Mouse (Mus musculus): ENCODE results near the gene Tnn. TPM values are rescaled to one million over a fixed set of nuclear protein-coding genes. Genes with fewer than 3 reads are reported as not detected.

The Tnn gene
- polyA plus RNA-seq, 1 experiment from 2014 or later: not detected

GRCm38 (mm10) chr1:160046786-160047185 lies 106.6 kb downstream of the Tnn start:
- Histone ChIP-seq H3K9me3 (replicated peaks) (no peaks in the 10 kb centered on the region), H3K36me3 (no peaks in the 10 kb centered on the region), H3K27me3 (ENCODE audit: low read depth, poor library complexity, severe bottlenecking) (0 out of 2 replicates have a peak, but pooled peaks cover 5% of the 10 kb centered on the region), H3K4me3 (no peak overlapping the region), H3K27ac (no peak overlapping the region), H3K4me1 (peaks cover 9% of the 10 kb centered on the region; the same call in 1 of the 2 replicates)
- 89% methylated on average over 4 of the region's 4 CpGs for WGBS
- DNase-seq (ENCODE audit: low spot score): no peak

DNA sequence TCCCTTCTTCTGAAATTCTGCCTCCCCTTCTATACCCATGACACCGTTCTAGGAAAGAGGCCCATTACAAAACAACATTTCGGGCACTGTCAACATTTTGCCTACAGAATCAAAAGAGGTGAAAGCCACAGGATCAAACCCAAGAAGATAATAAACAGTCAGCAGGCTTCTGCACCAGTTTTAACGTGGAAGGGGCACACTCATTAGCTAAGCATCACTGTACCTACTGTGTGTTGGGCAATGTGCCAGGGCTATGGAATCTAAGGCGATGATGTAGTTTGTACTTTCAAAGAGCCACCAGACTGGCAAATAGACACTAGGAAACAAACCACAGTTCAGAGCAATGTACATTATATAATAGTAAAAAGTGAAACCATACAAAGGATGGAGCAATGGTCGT lies 107.4 kb downstream of the Tnn start:
- DNase-seq (ENCODE audit: low spot score): no peak
- no peak overlapping the region for H3K4me3 ChIP-seq
- 88% methylated on average over 5 of the region's 5 CpGs for WGBS
- no peaks in the 10 kb centered on the region for H3K36me3 ChIP-seq
- H3K4me1 ChIP-seq: peaks cover 9% of the 10 kb centered on the region; the same call in 1 of the 2 replicates
- H3K9me3 ChIP-seq (replicated peaks): no peaks in the 10 kb centered on the region
- H3K27ac ChIP-seq: no peak overlapping the region
- H3K27me3 ChIP-seq (ENCODE audit: low read depth, poor library complexity, severe bottlenecking): 0 out of 2 replicates have a peak, but pooled peaks cover 5% of the 10 kb centered on the region

GRCm38 (mm10) chr1:160045056-160045715 lies 108.2 kb downstream of the Tnn start:
- DNase-seq (ENCODE audit: low spot score): no peak
- Histone ChIP-seq H3K9me3 (replicated peaks) (no peaks in the 10 kb centered on the region), H3K27me3 (ENCODE audit: low read depth, poor library complexity, severe bottlenecking) (0 out of 2 replicates have a peak, but pooled peaks cover 5% of the 10 kb centered on the region), H3K4me1 (peaks cover 9% of the 10 kb centered on the region; the same call in 1 of the 2 replicates), H3K27ac (peak overlapping the region; percentile 79; the same call in 1 of the 2 replicates), H3K36me3 (no peaks in the 10 kb centered on the region), H3K4me3 (peak overlapping the region; percentile 58)
- 52% methylated on average over 3 of the region's 3 CpGs for WGBS

DNA sequence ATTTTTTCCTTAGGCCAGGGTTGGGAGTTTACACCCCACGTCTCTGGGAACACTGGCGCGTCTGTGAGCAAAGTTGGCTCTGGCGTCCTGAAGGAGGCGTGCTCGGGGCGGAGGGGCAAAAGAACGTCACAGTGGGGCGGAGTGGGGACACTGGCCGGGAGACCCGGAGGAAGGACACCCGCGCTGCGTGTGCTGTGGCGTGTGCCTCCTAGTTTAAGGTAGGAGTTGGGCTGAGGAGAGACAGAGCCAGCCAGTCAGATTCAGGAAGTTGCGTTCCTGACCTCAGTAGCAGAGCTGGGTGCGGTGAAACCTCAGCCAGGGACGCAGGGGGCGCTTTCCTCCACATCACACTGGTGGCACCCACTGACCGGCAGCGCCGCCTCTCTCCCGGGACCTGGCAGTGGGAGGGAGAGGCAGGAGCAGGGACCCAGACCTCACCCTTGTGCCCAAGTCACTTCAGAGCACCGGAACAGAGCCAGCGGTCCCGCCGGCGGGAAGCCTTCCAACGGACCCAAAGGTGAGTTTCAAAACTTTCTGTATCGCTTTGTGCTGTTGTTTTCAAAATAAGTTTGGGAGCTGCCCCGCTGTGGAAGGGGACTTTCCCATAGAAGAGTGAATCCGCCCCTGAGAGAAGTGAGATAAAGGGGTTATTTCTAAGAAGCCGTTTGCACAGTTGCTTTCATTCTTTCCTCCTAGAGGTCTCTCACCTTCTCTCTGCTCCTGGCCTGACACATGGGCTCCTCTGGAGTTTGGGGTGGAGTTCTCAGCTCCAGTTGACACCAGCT lies 109.0 kb downstream of the Tnn start, which contains the start of gene 4930523C07Rik:
4930523C07Rik (plus strand) TSS at position 146 of the 785 bp plus-strand sequence.
- 2% methylated on average over 32 of the region's 33 CpGs for WGBS
- DNase-seq (ENCODE audit: low spot score): peak; percentile 56
- H3K27ac ChIP-seq: peak within 1 kb of the TSS; percentile 79

GRCm38 (mm10) chr1:160043271-160043975 lies 110.0 kb downstream of the Tnn start:
- no peak for DNase-seq (ENCODE audit: low spot score)
- WGBS: 87% methylated on average over 13 of the region's 13 CpGs
- Histone ChIP-seq H3K27me3 (ENCODE audit: low read depth, poor library complexity, severe bottlenecking) (0 out of 2 replicates have a peak, but pooled peaks cover 5% of the 10 kb centered on the region), H3K27ac (no peak overlapping the region), H3K4me3 (peak overlapping the region; percentile 58), H3K4me1 (peaks cover 9% of the 10 kb centered on the region; the same call in 1 of the 2 replicates), H3K9me3 (replicated peaks) (no peaks in the 10 kb centered on the region), H3K36me3 (no peaks in the 10 kb centered on the region)

More for the DNA sequence above, 109.0 kb downstream of the Tnn start, which contains the start of gene 4930523C07Rik:
- H3K4me1 ChIP-seq: peaks cover 9% of the 10 kb centered on the region; the same call in 1 of the 2 replicates
- no peaks in the 10 kb centered on the region for H3K36me3 ChIP-seq
- H3K4me3 ChIP-seq: peak within 1 kb of the TSS; percentile 58
- H3K9me3 ChIP-seq (replicated peaks): no peaks in the 10 kb centered on the region
- H3K27me3 ChIP-seq (ENCODE audit: low read depth, poor library complexity, severe bottlenecking): 0 out of 2 replicates have a peak, but pooled peaks cover 5% of the 10 kb centered on the region

DNA sequence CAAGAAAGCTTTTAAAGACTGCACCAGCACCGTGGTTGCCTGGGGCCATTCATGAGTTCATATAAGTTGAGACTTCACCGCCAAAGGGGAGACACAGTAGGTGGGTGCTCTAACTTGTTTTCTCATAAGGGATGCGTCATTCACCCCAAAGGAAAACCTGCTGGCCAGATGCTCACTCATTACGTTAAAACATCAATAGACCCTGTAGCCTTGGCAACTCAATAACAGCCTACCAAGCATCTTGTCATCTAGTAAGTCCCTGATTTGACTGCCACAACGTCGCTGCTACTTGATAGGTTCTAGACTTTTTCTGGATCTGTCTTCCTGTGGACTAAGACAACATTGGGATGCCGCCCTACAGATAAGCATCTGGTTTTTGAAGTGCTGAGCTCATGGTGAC lies 111.0 kb downstream of the Tnn start:
- Histone ChIP-seq H3K4me3 (no peak overlapping the region), H3K9me3 (replicated peaks) (no peaks in the 10 kb centered on the region), H3K4me1 (peaks cover 9% of the 10 kb centered on the region; the same call in 1 of the 2 replicates), H3K27ac (no peak overlapping the region), H3K36me3 (no peaks in the 10 kb centered on the region), H3K27me3 (ENCODE audit: low read depth, poor library complexity, severe bottlenecking) (0 out of 2 replicates have a peak, but pooled peaks cover 5% of the 10 kb centered on the region)
- WGBS: 86% methylated on average over 7 of the region's 7 CpGs
- no peak for DNase-seq (ENCODE audit: low spot score)

- Histone ChIP-seq H3K4me3 (no peak overlapping the region), H3K4me1 (peaks cover 9% of the 10 kb centered on the region; the same call in 1 of the 2 replicates)
- 94% methylated on average over 7 of the region's 7 CpGs for WGBS
Observed at GRCm38 (mm10) chr1:160041264-160041775, 112.1 kb downstream of the Tnn start.

GRCm38 (mm10) chr1:160039951-160040645 lies 113.3 kb downstream of the Tnn start:
- Histone ChIP-seq H3K4me1 (peaks cover 9% of the 10 kb centered on the region; the same call in 1 of the 2 replicates), H3K4me3 (no peak overlapping the region), H3K36me3 (no peaks in the 10 kb centered on the region), H3K27me3 (ENCODE audit: low read depth, poor library complexity, severe bottlenecking) (0 out of 2 replicates have a peak, but pooled peaks cover 5% of the 10 kb centered on the region), H3K9me3 (replicated peaks) (no peaks in the 10 kb centered on the region), H3K27ac (no peak overlapping the region)
- no peak for DNase-seq (ENCODE audit: low spot score)
- 80% methylated on average over 7 of the region's 7 CpGs for WGBS

More at GRCm38 (mm10) chr1:160041264-160041775, 112.1 kb downstream of the Tnn start:
- Histone ChIP-seq H3K27ac (no peak overlapping the region), H3K9me3 (replicated peaks) (no peaks in the 10 kb centered on the region), H3K36me3 (no peaks in the 10 kb centered on the region), H3K27me3 (ENCODE audit: low read depth, poor library complexity, severe bottlenecking) (0 out of 2 replicates have a peak, but pooled peaks cover 5% of the 10 kb centered on the region)
- DNase-seq (ENCODE audit: low spot score): no peak

GRCm38 (mm10) chr1:160036996-160037521 lies 116.3 kb downstream of the Tnn start:
- no peaks in the 10 kb centered on the region for H3K4me1 ChIP-seq
- no peak for DNase-seq (ENCODE audit: low spot score)
- H3K27ac ChIP-seq: no peak overlapping the region
- no peaks in the 10 kb centered on the region for H3K9me3 ChIP-seq (replicated peaks)
- WGBS: 90% methylated on average over 5 of the region's 5 CpGs
- H3K4me3 ChIP-seq: no peak overlapping the region
- no peaks in the 10 kb centered on the region for H3K27me3 ChIP-seq (ENCODE audit: low read depth, poor library complexity, severe bottlenecking)
- H3K36me3 ChIP-seq: no peaks in the 10 kb centered on the region

DNA sequence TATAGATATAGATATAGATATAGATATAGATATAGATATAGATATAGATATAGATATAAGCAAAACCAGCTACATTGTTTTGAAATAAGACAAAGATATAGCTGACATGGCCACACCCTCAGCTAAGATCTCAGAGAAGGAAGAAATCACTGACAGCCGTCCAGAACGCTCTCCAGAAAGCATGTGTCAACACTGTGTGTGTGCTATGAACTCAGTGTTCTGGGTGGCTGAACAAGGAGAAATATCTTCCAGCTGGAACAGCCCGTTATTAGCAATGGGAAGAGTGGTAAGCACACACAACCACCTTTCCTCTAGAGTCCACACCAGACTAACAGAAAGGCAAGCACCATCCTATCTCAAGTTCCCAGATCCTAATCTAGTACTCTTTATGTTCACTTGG lies 117.8 kb downstream of the Tnn start:
- no peak overlapping the region for H3K27ac ChIP-seq
- no peaks in the 10 kb centered on the region for H3K4me1 ChIP-seq
- H3K9me3 ChIP-seq (replicated peaks): no peaks in the 10 kb centered on the region
- no peaks in the 10 kb centered on the region for H3K27me3 ChIP-seq (ENCODE audit: low read depth, poor library complexity, severe bottlenecking)
- DNase-seq (ENCODE audit: low spot score): no peak
- H3K36me3 ChIP-seq: no peaks in the 10 kb centered on the region
- H3K4me3 ChIP-seq: no peak overlapping the region
- 84% methylated on average over 3 of the region's 3 CpGs for WGBS

Measured in limb, embryonic 10.5 days (tissue).